Mouse (Mus musculus): ENCODE measurements at regions not wholly inside any gene's neighbourhood (a gene's known extent, or its start where the extent isn't known, plus 50 kb on each side); places are given as distances from the start of the nearest gene placed in this dataset.

DNA sequence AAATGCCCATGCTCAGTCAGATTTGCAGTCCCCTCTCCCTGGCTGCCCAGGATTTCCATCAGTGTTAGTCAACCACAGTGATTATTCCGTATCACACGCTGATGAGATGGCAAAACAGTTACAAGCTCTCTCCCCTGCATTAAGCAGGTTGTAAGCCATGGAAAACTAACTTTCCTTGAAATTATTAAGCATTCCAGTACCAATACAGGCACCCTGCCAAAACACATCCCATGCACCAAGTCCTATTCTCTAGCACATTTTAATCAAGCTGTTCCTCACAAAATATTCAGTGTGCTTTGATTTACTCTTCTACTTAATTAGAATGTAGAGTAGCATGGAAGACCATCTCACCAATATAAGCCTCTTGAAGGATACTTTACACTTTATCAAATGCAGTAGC is 768.4 kb upstream of the Mms22l start:
- no peak for ATAC-seq (replicated peaks; ENCODE audit: extremely low read depth, insufficient read depth, low FRiP score)
- no peaks in the 10 kb centered on the region for H3K9me3 ChIP-seq (replicated peaks; ENCODE audit: control insufficient read depth, low read length)
- no peak overlapping the region for H3K4me3 ChIP-seq (ENCODE audit: low read length)
- 72% methylated on average over 2 of the region's 2 CpGs for WGBS
- H3K36me3 ChIP-seq (ENCODE audit: control insufficient read depth, insufficient read depth) = no peaks in the 10 kb centered on the region
- no peaks in the 10 kb centered on the region for H3K27me3 ChIP-seq (ENCODE audit: control insufficient read depth, insufficient read depth, low read length)
- no peak overlapping the region for H3K27ac ChIP-seq (ENCODE audit: low read length)
- no peak overlapping the region for H3K4me2 ChIP-seq (ENCODE audit: low read depth, low read length)
- no peaks in the 10 kb centered on the region for H3K4me1 ChIP-seq (ENCODE audit: control insufficient read depth, insufficient read depth, low read length)
- no peak overlapping the region for H3K9ac ChIP-seq (ENCODE audit: low read length)

DNA sequence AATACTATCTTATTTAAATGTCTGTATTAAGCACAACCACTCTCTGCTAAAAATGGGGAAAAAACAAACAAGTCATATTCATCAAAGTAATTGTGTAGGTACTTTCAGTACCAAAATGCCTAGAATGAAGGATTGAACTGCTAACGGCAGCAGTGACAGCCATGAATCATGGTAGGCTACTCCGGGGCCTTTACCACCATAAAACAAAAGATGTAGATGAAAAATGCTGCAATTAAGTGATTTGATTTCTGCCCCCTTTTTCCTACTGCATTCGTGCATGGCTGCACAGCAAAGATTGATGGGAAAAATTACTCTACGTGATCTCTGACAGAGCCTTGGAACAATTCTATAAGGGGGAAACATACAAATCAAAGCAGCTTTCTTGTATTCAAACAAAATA is 763.8 kb upstream of the Mms22l start:
- Histone ChIP-seq H3K36me3 (ENCODE audit: control insufficient read depth, insufficient read depth) (no peaks in the 10 kb centered on the region), H3K4me1 (ENCODE audit: control insufficient read depth, insufficient read depth, low read length) (no peaks in the 10 kb centered on the region), H3K9ac (ENCODE audit: low read length) (no peak overlapping the region), H3K27ac (ENCODE audit: low read length) (no peak overlapping the region), H3K9me3 (replicated peaks; ENCODE audit: control insufficient read depth, low read length) (no peaks in the 10 kb centered on the region), H3K4me3 (ENCODE audit: low read length) (no peak overlapping the region), H3K27me3 (ENCODE audit: control insufficient read depth, insufficient read depth, low read length) (no peaks in the 10 kb centered on the region), H3K4me2 (ENCODE audit: low read depth, low read length) (no peak overlapping the region)
- no peak for ATAC-seq (replicated peaks; ENCODE audit: extremely low read depth, insufficient read depth, low FRiP score)
- WGBS = 80% methylated on average over 4 of the region's 4 CpGs

DNA sequence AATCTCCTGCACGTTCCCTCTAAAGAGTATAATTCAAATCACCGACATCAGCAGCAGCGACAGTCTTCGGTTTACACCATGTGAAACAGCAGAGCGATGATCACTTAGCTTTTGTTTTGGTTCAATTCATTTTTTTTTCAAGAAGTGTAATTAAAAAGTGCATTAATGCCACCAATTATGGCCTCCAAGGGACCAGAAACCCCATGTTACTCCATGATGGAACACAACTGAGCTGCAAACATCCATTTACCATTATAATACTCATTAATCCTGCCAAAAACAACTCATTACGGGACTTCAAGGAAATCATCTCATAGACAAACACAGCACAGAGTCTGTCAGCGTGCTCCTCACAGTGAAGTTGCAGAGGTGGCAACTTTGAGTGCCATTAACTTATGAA is 752.2 kb upstream of the Mms22l start:
- Histone ChIP-seq H3K9ac (ENCODE audit: low read length) (no peak overlapping the region), H3K4me3 (ENCODE audit: low read length) (no peak overlapping the region), H3K27ac (ENCODE audit: low read length) (no peak overlapping the region), H3K36me3 (ENCODE audit: control insufficient read depth, insufficient read depth) (no peaks in the 10 kb centered on the region), H3K4me2 (ENCODE audit: low read depth, low read length) (no peak overlapping the region), H3K9me3 (replicated peaks; ENCODE audit: control insufficient read depth, low read length) (no peaks in the 10 kb centered on the region), H3K27me3 (ENCODE audit: control insufficient read depth, insufficient read depth, low read length) (no peaks in the 10 kb centered on the region), H3K4me1 (ENCODE audit: control insufficient read depth, insufficient read depth, low read length) (no peaks in the 10 kb centered on the region)
- no peak for ATAC-seq (replicated peaks; ENCODE audit: extremely low read depth, insufficient read depth, low FRiP score)
- WGBS = 81% methylated on average over 7 of the region's 7 CpGs

DNA sequence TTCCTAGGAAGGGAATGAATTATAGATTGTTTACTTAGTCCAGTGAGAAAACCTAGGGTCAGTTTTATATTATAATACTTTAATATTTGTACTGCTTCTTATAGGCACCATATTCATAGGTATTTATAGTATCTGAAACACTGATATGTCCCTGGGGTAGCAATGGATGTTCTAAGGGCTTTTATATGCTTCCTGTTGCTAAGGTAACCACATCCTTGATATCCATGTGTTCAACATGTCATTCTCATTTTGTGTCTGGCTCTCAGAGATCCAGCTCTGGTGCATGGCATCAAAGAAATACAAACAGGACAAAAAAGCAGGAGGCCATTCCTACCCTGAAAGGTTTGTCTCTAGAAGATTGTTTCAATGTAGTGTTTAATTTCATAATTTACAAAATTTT is 738.2 kb upstream of the Mms22l start:
- Histone ChIP-seq H3K9ac (ENCODE audit: low read length) (no peak overlapping the region), H3K36me3 (ENCODE audit: control insufficient read depth, insufficient read depth) (no peaks in the 10 kb centered on the region), H3K9me3 (replicated peaks; ENCODE audit: control insufficient read depth, low read length) (no peaks in the 10 kb centered on the region), H3K4me1 (ENCODE audit: control insufficient read depth, insufficient read depth, low read length) (no peaks in the 10 kb centered on the region), H3K4me2 (ENCODE audit: low read depth, low read length) (no peak overlapping the region), H3K27ac (ENCODE audit: low read length) (no peak overlapping the region), H3K4me3 (ENCODE audit: low read length) (no peak overlapping the region), H3K27me3 (ENCODE audit: control insufficient read depth, insufficient read depth, low read length) (no peaks in the 10 kb centered on the region)
- ATAC-seq (replicated peaks; ENCODE audit: extremely low read depth, insufficient read depth, low FRiP score) = no peak

DNA sequence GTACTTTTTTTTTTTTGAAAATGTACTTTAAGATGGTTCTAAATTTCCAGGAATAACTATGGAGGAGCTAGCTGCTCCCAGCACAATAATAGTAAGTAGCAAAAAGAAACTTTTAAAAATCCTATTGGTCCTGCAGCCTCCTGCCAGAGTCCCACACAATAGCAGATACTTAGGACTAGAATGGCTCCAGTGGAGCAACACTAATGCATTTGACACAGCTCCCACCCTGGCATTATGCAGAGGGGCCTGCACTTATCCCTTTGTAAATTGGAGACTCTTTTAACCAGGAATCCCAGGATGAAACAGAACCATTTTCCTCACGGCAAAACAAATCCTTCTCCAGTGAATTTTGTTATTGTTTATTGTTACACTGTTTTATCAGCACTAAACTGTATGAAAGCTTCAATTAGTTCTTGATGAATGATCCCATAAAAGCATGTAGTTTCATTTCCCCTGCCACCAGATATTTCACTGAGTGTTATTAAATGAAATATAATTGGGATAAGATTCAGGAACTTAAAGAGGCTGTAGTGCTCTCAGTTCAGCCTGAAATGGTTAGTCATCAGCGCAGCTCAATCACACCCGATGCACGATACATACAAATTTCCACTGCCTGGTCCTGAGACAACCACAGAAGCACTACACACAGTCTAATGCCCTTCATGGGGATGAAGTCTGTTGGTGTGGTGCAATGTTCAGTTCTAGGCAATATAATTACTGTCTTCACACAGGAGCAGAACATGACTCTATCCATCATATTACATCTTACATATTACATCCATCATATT is 708.6 kb upstream of the Mms22l start:
- H3K36me3 ChIP-seq (ENCODE audit: control insufficient read depth, insufficient read depth) = no peaks in the 10 kb centered on the region
- H3K9ac ChIP-seq (ENCODE audit: low read length) = no peak overlapping the region
- no peak overlapping the region for H3K4me3 ChIP-seq (ENCODE audit: low read length)
- H3K27ac ChIP-seq (ENCODE audit: low read length) = no peak overlapping the region
- ATAC-seq (replicated peaks; ENCODE audit: extremely low read depth, insufficient read depth, low FRiP score) = no peak
- no peaks in the 10 kb centered on the region for H3K4me1 ChIP-seq (ENCODE audit: control insufficient read depth, insufficient read depth, low read length)
- no peaks in the 10 kb centered on the region for H3K9me3 ChIP-seq (replicated peaks; ENCODE audit: control insufficient read depth, low read length)
- 76% methylated on average over 4 of the region's 4 CpGs for WGBS
- H3K4me2 ChIP-seq (ENCODE audit: low read depth, low read length) = no peak overlapping the region
- H3K27me3 ChIP-seq (ENCODE audit: control insufficient read depth, insufficient read depth, low read length) = no peaks in the 10 kb centered on the region

DNA sequence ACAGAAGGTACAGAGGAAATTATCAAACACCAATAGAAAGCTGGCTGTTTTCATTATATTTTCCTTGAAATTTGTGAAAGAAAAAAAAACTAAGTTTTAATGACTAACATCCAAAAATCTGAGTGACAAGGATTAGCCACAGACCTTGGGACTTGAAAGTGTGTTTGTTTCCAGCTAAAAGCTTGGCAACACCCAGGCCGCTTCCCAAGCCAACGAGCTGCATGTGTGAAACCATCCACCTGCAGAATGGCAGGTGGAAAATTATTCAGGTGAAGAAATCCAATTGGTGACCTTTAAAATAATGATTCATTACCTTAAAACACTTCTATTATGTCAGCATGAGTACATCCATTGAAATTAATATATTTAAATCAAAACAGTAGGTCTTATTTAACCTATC is 672.7 kb upstream of the Mms22l start:
- no peak overlapping the region for H3K9ac ChIP-seq (ENCODE audit: low read length)
- ATAC-seq (replicated peaks; ENCODE audit: extremely low read depth, insufficient read depth, low FRiP score) = no peak
- WGBS = 80% methylated on average over 2 of the region's 2 CpGs
- H3K4me2 ChIP-seq (ENCODE audit: low read depth, low read length) = no peak overlapping the region
- H3K27me3 ChIP-seq (ENCODE audit: control insufficient read depth, insufficient read depth, low read length) = no peaks in the 10 kb centered on the region
- no peak overlapping the region for H3K4me3 ChIP-seq (ENCODE audit: low read length)
- no peak overlapping the region for H3K27ac ChIP-seq (ENCODE audit: low read length)
- H3K9me3 ChIP-seq (replicated peaks; ENCODE audit: control insufficient read depth, low read length) = no peaks in the 10 kb centered on the region
- H3K4me1 ChIP-seq (ENCODE audit: control insufficient read depth, insufficient read depth, low read length) = no peaks in the 10 kb centered on the region
- H3K36me3 ChIP-seq (ENCODE audit: control insufficient read depth, insufficient read depth) = no peaks in the 10 kb centered on the region

DNA sequence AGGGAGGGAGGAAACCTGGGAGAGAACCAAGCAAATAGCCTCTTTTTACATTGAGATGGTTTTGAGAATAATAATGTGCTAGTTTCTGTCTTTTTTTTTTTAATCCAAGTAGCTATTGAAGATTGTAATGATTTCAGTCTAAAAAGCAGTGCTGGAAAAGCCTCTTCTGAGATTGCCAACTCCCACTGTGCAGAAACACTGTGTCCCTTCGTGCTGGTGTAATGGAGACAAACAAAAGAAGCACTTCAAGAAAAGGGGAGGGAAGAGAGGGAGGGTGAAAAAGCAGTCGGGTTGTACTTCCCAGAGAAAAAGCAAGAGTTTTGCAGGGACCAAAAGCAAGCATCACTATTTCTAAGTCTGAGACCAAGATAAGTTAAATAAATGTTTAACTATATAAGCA is 669.4 kb upstream of the Mms22l start:
- H3K4me2 ChIP-seq (ENCODE audit: low read depth, low read length) = no peak overlapping the region
- H3K4me3 ChIP-seq (ENCODE audit: low read length) = no peak overlapping the region
- ATAC-seq (replicated peaks; ENCODE audit: extremely low read depth, insufficient read depth, low FRiP score) = no peak
- H3K4me1 ChIP-seq (ENCODE audit: control insufficient read depth, insufficient read depth, low read length) = no peaks in the 10 kb centered on the region
- no peaks in the 10 kb centered on the region for H3K36me3 ChIP-seq (ENCODE audit: control insufficient read depth, insufficient read depth)
- H3K27me3 ChIP-seq (ENCODE audit: control insufficient read depth, insufficient read depth, low read length) = no peaks in the 10 kb centered on the region
- H3K9me3 ChIP-seq (replicated peaks; ENCODE audit: control insufficient read depth, low read length) = no peaks in the 10 kb centered on the region
- no peak overlapping the region for H3K27ac ChIP-seq (ENCODE audit: low read length)
- 7% methylated on average over 2 of the region's 2 CpGs for WGBS
- H3K9ac ChIP-seq (ENCODE audit: low read length) = no peak overlapping the region

DNA sequence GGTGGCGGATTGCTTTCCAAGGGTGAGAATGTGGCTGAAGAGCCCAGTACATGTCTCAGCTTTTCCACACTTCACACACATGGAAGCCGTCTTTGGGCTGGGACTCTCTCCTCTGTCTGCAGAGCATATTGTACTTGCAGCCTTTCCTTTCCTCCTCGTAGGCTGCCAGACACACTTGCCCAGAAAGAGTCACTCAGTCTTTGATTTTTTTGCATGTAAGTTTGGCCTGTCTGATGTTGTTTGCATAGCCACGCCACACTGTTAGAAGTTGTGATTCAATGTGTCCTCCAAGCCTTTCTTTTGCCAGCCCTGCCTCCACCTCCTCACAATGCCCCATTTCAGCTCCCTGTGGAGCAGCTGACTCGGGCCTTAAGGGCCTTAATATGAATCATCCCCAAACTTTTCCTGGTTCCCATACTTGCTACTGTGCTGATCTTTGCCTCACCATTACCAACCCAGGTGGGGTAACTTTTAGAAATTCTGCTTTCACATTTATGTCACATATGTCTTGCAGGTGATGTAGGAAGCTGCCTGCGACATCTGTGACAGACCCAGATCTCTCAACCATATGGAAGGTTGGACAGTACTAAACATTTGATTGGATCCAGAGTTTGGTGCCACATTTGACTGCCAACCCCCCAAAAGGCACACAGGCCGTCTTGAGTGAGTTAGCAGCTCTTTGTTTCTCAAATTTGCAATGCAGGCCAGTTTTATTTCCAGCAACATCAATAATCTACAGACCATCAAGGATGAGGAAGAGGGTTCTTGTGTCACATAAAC is 663.7 kb upstream of the Mms22l start:
- WGBS = 54% methylated on average over 7 of the region's 7 CpGs
- no peak overlapping the region for H3K4me2 ChIP-seq (ENCODE audit: low read depth, low read length)
- H3K4me1 ChIP-seq (ENCODE audit: control insufficient read depth, insufficient read depth, low read length) = no peaks in the 10 kb centered on the region
- H3K9me3 ChIP-seq (replicated peaks; ENCODE audit: control insufficient read depth, low read length) = no peaks in the 10 kb centered on the region
- no peak overlapping the region for H3K4me3 ChIP-seq (ENCODE audit: low read length)
- H3K9ac ChIP-seq (ENCODE audit: low read length) = no peak overlapping the region
- H3K27ac ChIP-seq (ENCODE audit: low read length) = no peak overlapping the region
- no peaks in the 10 kb centered on the region for H3K36me3 ChIP-seq (ENCODE audit: control insufficient read depth, insufficient read depth)
- no peak for ATAC-seq (replicated peaks; ENCODE audit: extremely low read depth, insufficient read depth, low FRiP score)
- no peaks in the 10 kb centered on the region for H3K27me3 ChIP-seq (ENCODE audit: control insufficient read depth, insufficient read depth, low read length)

DNA sequence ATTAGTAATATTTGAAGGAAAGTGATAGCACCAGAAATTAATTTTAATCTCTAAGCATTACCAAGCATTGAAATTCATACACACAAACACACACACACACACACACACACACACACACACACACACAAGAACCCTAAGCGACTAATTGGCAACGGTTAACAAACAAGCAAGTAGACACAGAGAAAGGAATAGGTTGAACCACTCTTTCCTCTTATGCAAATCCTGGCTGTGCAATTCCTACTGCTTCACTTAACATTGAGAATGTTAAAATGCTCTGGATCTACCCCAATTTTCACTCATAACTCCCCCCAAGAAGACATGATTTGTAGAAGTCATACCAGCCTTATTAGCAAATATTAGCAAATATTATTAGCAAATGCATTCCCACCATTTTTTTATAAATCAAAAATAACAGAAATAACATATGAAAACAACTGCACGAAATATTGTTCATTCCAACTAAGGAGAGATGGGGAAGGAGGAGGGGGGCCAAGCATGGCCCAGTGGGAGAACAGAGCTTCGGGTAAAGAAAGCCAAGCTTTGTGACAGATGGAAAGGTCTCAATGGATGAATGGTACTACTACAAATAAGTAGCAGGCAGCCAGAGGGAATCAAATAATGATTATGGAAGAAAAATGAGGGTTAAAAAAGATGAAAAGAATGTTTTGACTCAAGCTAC is 652.5 kb upstream of the Mms22l start:
- no peaks in the 10 kb centered on the region for H3K4me1 ChIP-seq (ENCODE audit: control insufficient read depth, insufficient read depth, low read length)
- H3K4me2 ChIP-seq (ENCODE audit: low read depth, low read length) = no peak overlapping the region
- no peak for ATAC-seq (replicated peaks; ENCODE audit: extremely low read depth, insufficient read depth, low FRiP score)
- H3K9me3 ChIP-seq (replicated peaks; ENCODE audit: control insufficient read depth, low read length) = no peaks in the 10 kb centered on the region
- H3K27ac ChIP-seq (ENCODE audit: low read length) = no peak overlapping the region
- no peaks in the 10 kb centered on the region for H3K27me3 ChIP-seq (ENCODE audit: control insufficient read depth, insufficient read depth, low read length)
- 84% methylated on average over 4 of the region's 4 CpGs for WGBS
- H3K9ac ChIP-seq (ENCODE audit: low read length) = no peak overlapping the region
- H3K36me3 ChIP-seq (ENCODE audit: control insufficient read depth, insufficient read depth) = no peaks in the 10 kb centered on the region
- no peak overlapping the region for H3K4me3 ChIP-seq (ENCODE audit: low read length)

All from heart, embryonic 16.5 days (tissue).